Mouse (Mus musculus): ENCODE results near the gene Set.

Gene Set

GRCm38 (mm10) chr2:30062249-30063093 is 5.3 kb downstream of the Set start:
- no peak for DNase-seq

- DNase-seq: no peak
These were observed 6.1 kb downstream of the Set start for GRCm38 (mm10) chr2:30063235-30063634.

GRCm38 (mm10) chr2:30063791-30064190 is 6.6 kb downstream of the Set start:
- no peak for DNase-seq

GRCm38 (mm10) chr2:30064298-30064697 is 7.1 kb downstream of the Set start:
- no peak for DNase-seq

- DNase-seq: peak; percentile 92
These were observed 9.1 kb downstream of the Set start for GRCm38 (mm10) chr2:30066046-30066901.

- peak; percentile 42 for DNase-seq
These were observed 10.1 kb downstream of the Set start for GRCm38 (mm10) chr2:30067031-30067888.

GRCm38 (mm10) chr2:30067962-30068361 is 10.8 kb downstream of the Set start:
- DNase-seq: no peak

- no peak for DNase-seq
These were observed 15.7 kb downstream of the Set start for GRCm38 (mm10) chr2:30072875-30073274.

GRCm38 (mm10) chr2:30073285-30073684 is 16.1 kb downstream of the Set start:
- DNase-seq: no peak

GRCm38 (mm10) chr2:30075625-30076024 is 18.4 kb downstream of the Set start:
- DNase-seq: no peak

GRCm38 (mm10) chr2:30076439-30076838 is 19.3 kb downstream of the Set start:
- no peak for DNase-seq

- DNase-seq: no peak
These were observed 19.8 kb downstream of the Set start for GRCm38 (mm10) chr2:30076959-30077358.

- DNase-seq: peak; percentile 77
These were observed 20.5 kb downstream of the Set start, which contains the start of gene Pkn3 for GRCm38 (mm10) chr2:30077502-30078348. Pkn3 (plus strand) TSS chr2:30077684.

GRCm38 (mm10) chr2:30078349-30078712 is 21.2 kb downstream of the Set start:
- DNase-seq: no peak

- DNase-seq: no peak
These were observed 21.6 kb downstream of the Set start for GRCm38 (mm10) chr2:30078760-30079159.

- DNase-seq: no peak
These were observed 23.1 kb downstream of the Set start for GRCm38 (mm10) chr2:30080181-30080800.

- no peak for DNase-seq
These were observed 26.9 kb downstream of the Set start for GRCm38 (mm10) chr2:30084113-30084512.

GRCm38 (mm10) chr2:30084632-30085031 is 27.5 kb downstream of the Set start:
- no peak for DNase-seq

- no peak for DNase-seq
These were observed 30.1 kb downstream of the Set start for GRCm38 (mm10) chr2:30087310-30087709.

GRCm38 (mm10) chr2:30091521-30091920 is 34.3 kb downstream of the Set start:
- DNase-seq: no peak

GRCm38 (mm10) chr2:30092280-30092918 is 35.2 kb downstream of the Set start:
- no peak for DNase-seq

Measured in right cerebral cortex, postnatal 14 days (tissue).